10 mouse cellular contexts compared by ENCODE assay signal in genomic region chr9:116350804-116351547, GRCm38 (mm10).
A peak's percentile ranks its signal among the peaks of the same experiment; 100 is the strongest.
DNase-seq lines count a peak whose midpoint lies in the region; ATAC-seq and TF ChIP-seq lines count a peak whose summit lies in the region.
"Had no signal": no experiment of that assay in that cellular context is flagged by ENCODE, and none has a peak within 500 bp of the region (broad histone marks: within the 10 kb centered on the region; RNA-seq: fewer than 3 reads in every experiment).

No protein-coding gene starts in this region.

- no peak for TF ChIP-seq CTCF in kidney, adult 2 months (conservative IDR thresholded peaks at IDR 0.05; ENCODE audit: insufficient read depth, insufficient read length, low read depth, low read length)

- no peak for ATAC-seq in kidney, embryonic 15.5 days (replicated peaks; ENCODE audit: low FRiP score)
- ATAC-seq in neural tube, embryonic 11.5 days (ENCODE audit: insufficient read depth, low FRiP score, low TSS enrichment): no peak
- 0 out of 2 replicates have a peak, but pooled peaks have one; percentile 43 for ATAC-seq in intestine, embryonic 15.5 days
- ATAC-seq in stomach, embryonic 15.5 days (ENCODE audit: insufficient read depth, low FRiP score, low read depth): no peak

- no peaks in the 10 kb centered on the region for H3K27me3 ChIP-seq in kidney, adult 2 months (replicated peaks; ENCODE audit: control insufficient read depth, insufficient read depth, low read length)
- H3K27me3 ChIP-seq in kidney, embryonic 15.5 days: no peaks in the 10 kb centered on the region
- H3K27me3 ChIP-seq in neural tube, embryonic 11.5 days (ENCODE audit: control insufficient read depth, insufficient read depth, low read length): no peaks in the 10 kb centered on the region
- no peaks in the 10 kb centered on the region for H3K27me3 ChIP-seq in intestine, embryonic 15.5 days (replicated peaks)
- no peaks in the 10 kb centered on the region for H3K27me3 ChIP-seq in stomach, embryonic 15.5 days (replicated peaks)

- no peaks in the 10 kb centered on the region; the same call in 1 of the 2 replicates for H3K4me1 ChIP-seq in kidney, adult 2 months (ENCODE audit: control insufficient read depth, insufficient read depth, low read length)
- H3K4me1 ChIP-seq in kidney, embryonic 15.5 days: peaks cover 6% of the 10 kb centered on the region; the same call in 1 of the 2 replicates
- H3K4me1 ChIP-seq in neural tube, embryonic 11.5 days (ENCODE audit: control insufficient read depth, insufficient read depth, low read length): no peaks in the 10 kb centered on the region
- H3K4me1 ChIP-seq in intestine, embryonic 15.5 days (replicated peaks): no peaks in the 10 kb centered on the region
- peaks cover 5% of the 10 kb centered on the region; the same call in 1 of the 2 replicates for H3K4me1 ChIP-seq in stomach, embryonic 15.5 days

- H3K9me3 ChIP-seq in kidney, embryonic 15.5 days (replicated peaks): no peaks in the 10 kb centered on the region
- no peaks in the 10 kb centered on the region for H3K9me3 ChIP-seq in neural tube, embryonic 11.5 days (ENCODE audit: control insufficient read depth, low read length)
- no peaks in the 10 kb centered on the region for H3K9me3 ChIP-seq in intestine, embryonic 15.5 days
- no peaks in the 10 kb centered on the region for H3K9me3 ChIP-seq in stomach, embryonic 15.5 days

- H3K36me3 ChIP-seq in kidney, adult 2 months (ENCODE audit: control insufficient read depth, insufficient read depth, low read length): no peaks in the 10 kb centered on the region
- H3K36me3 ChIP-seq in kidney, embryonic 15.5 days: no peaks in the 10 kb centered on the region
- H3K36me3 ChIP-seq in neural tube, embryonic 11.5 days (ENCODE audit: control insufficient read depth, insufficient read depth, low read length): no peaks in the 10 kb centered on the region
- no peaks in the 10 kb centered on the region for H3K36me3 ChIP-seq in intestine, embryonic 15.5 days
- no peaks in the 10 kb centered on the region for H3K36me3 ChIP-seq in stomach, embryonic 15.5 days

- DNase-seq in kidney, adult 2 months: peak; percentile 89
- DNase-seq in neural tube, embryonic 11.5 days (ENCODE audit: low spot score): peak; percentile 30
- no peak for DNase-seq in neural tube, embryonic 10.5 days (ENCODE audit: extremely low spot score, low spot score)
- DNase-seq in gastrocnemius, adult 8-10 months (ENCODE audit: low spot score in 2 of 2): no peak
- DNase-seq: gastrocnemius, postnatal 36 days; right cerebral cortex, postnatal 4 days; thymus, postnatal 25 days had no signal

- TF ChIP-seq POLR2A in kidney, adult 2 months (IDR thresholded peaks at IDR 0.05; ENCODE audit: low read depth, low read length): no peak

- H3K27ac ChIP-seq in kidney, adult 2 months (ENCODE audit: insufficient read depth, low read depth, low read length): peak overlapping the region; percentile 57; the same call in 1 of the 2 replicates
- no peak overlapping the region for H3K27ac ChIP-seq in kidney, embryonic 15.5 days
- H3K27ac ChIP-seq in neural tube, embryonic 11.5 days (ENCODE audit: low read depth, low read length): 0 out of 2 replicates have a peak overlapping the region, but pooled peaks have one; percentile 8
- no peak overlapping the region for H3K27ac ChIP-seq in intestine, embryonic 15.5 days
- H3K27ac ChIP-seq in stomach, embryonic 15.5 days: peak overlapping the region; percentile 3; the same call in 1 of the 2 replicates

- no peak overlapping the region for H3K9ac ChIP-seq in kidney, embryonic 15.5 days
- no peak overlapping the region for H3K9ac ChIP-seq in neural tube, embryonic 11.5 days (ENCODE audit: low read length)
- no peak overlapping the region for H3K9ac ChIP-seq in intestine, embryonic 15.5 days
- H3K9ac ChIP-seq in stomach, embryonic 15.5 days: no peak overlapping the region

- H3K4me3 ChIP-seq in kidney, adult 2 months (ENCODE audit: insufficient read depth, low read depth, low read length): no peak overlapping the region
- no peak overlapping the region for H3K4me3 ChIP-seq in kidney, embryonic 15.5 days (replicated peaks)
- no peak overlapping the region for H3K4me3 ChIP-seq in neural tube, embryonic 11.5 days (ENCODE audit: low read depth, low read length)
- H3K4me3 ChIP-seq in intestine, embryonic 15.5 days (replicated peaks): no peak overlapping the region
- no peak overlapping the region for H3K4me3 ChIP-seq in stomach, embryonic 15.5 days (replicated peaks)

- 54% methylated on average over 10 of the region's 10 CpGs for WGBS in kidney, adult 2 months
- 67% methylated on average over 10 of the region's 10 CpGs for WGBS in kidney, embryonic 15.5 days
- 73% methylated on average over 10 of the region's 10 CpGs for WGBS in neural tube, embryonic 11.5 days
- WGBS in intestine, embryonic 15.5 days: 45% methylated on average over 10 of the region's 10 CpGs
- WGBS in stomach, embryonic 15.5 days: 45% methylated on average over 10 of the region's 10 CpGs

- H3K4me2 ChIP-seq in kidney, embryonic 15.5 days: no peak overlapping the region
- H3K4me2 ChIP-seq in neural tube, embryonic 11.5 days (ENCODE audit: low read depth): no peak overlapping the region
- no peak overlapping the region for H3K4me2 ChIP-seq in intestine, embryonic 15.5 days (replicated peaks)
- H3K4me2 ChIP-seq in stomach, embryonic 15.5 days: no peak overlapping the region

Comparison
In these comparisons a context has a peak if more than half of its experiments do, and no peak if none do; other contexts are left out.
1. DNase-seq: peak in kidney, adult 2 months (single experiment) and neural tube, embryonic 11.5 days (single experiment); none in neural tube, embryonic 10.5 days (single experiment) and gastrocnemius, adult 8-10 months (0 of 2).
2. H3K27ac ChIP-seq: peak in kidney, adult 2 months (single experiment), neural tube, embryonic 11.5 days (single experiment) and stomach, embryonic 15.5 days (single experiment); none in kidney, embryonic 15.5 days (single experiment) and intestine, embryonic 15.5 days (single experiment).